Mouse (Mus musculus) myocyte (in vitro differentiated cells): ENCODE results near the gene Cyp2c70.

Source experiments
- CEBPB ChIP-seq: IDR thresholded peaks from 2 replicates; pipeline ENCODE4 v1.6.1; 2011; ENCODE audit warnings: mild to moderate bottlenecking, moderate library complexity; ENCODE audit not compliant: poor library complexity, insufficient read depth, severe bottlenecking
- MAX ChIP-seq: IDR thresholded peaks from one replicate; pipeline ENCODE4 v1.6.1; 2011; ENCODE audit warnings: low read depth, mild to moderate bottlenecking, control low read depth
- POLR2A ChIP-seq: IDR thresholded peaks from one replicate; pipeline ENCODE4 v1.6.1; 2011; ENCODE audit warnings: low read depth, mild to moderate bottlenecking, control low read depth, moderate library complexity; ENCODE audit not compliant: insufficient read length

DNA sequence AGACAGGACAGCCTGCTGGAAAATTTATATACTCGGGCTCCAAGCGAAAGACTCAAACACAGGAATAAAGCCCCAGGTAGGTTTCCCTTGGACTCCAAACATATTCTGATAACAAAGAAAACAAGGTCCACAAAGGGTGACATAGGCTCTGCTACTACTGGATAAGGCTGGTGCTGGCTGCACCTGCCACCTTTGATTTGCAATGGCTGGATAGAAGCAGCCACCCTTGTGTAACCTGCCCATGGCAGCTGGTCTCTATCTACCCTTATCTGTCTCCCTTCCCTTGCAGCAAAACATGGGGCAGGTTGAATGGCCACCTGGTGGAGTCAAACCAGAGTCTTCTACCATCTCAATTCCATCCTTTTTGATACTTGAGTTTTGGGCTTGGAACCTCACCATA is 45.4 kb upstream of the Cyp2c70 start:
- TF ChIP-seq CEBPB (no peak), POLR2A (no peak), MAX (no peak)
